ENCODE assay signal across 8 mouse cellular contexts in genomic region chr1:179960543-179960876, GRCm38 (mm10). TPM values are rescaled to one million over a fixed set of nuclear protein-coding genes. Genes with fewer than 3 reads are reported as not detected.
DNase-seq lines count a peak whose midpoint lies in the region; ATAC-seq and TF ChIP-seq lines count a peak whose summit lies in the region.

No protein-coding gene starts in this region.

- no peak for TF ChIP-seq POLR2A in heart, adult 2 months (IDR thresholded peaks at IDR 0.05; ENCODE audit: insufficient read depth, low read depth, low read length)
- no peak for TF ChIP-seq POLR2A in thymus, adult 2 months (IDR thresholded peaks at IDR 0.05; ENCODE audit: control insufficient read depth, extremely low read depth, insufficient read depth, low read length, poor library complexity)

- H3K27me3 ChIP-seq in heart, adult 2 months (ENCODE audit: control insufficient read depth, insufficient read depth, low read length), result no peaks in the 10 kb centered on the region
- peaks cover 9% of the 10 kb centered on the region for H3K27me3 ChIP-seq in thymus, adult 2 months (ENCODE audit: control insufficient read depth, insufficient read depth, low read length)
- H3K27me3 ChIP-seq in liver, embryonic 12.5 days (replicated peaks), result no peaks in the 10 kb centered on the region; the same call in 1 of the 2 replicates

- no peak for TF ChIP-seq CTCF in heart, adult 2 months (IDR thresholded peaks at IDR 0.05)
- no peak for TF ChIP-seq CTCF in thymus, adult 2 months (IDR thresholded peaks at IDR 0.05; ENCODE audit: borderline replicate concordance, control insufficient read depth, extremely low read depth, insufficient read depth, low read length, poor library complexity)

- peak overlapping the region; percentile 97 for H3K27ac ChIP-seq in heart, adult 2 months
- H3K27ac ChIP-seq in thymus, adult 2 months (ENCODE audit: control insufficient read depth, insufficient read depth, low read length), result no peak overlapping the region
- peak overlapping the region; percentile 96 for H3K27ac ChIP-seq in liver, embryonic 12.5 days

- no peak for TF ChIP-seq EP300 in heart, adult 2 months (IDR thresholded peaks at IDR 0.05; ENCODE audit: insufficient read depth, low read depth, low read length)

- intact Hi-C loops in heart, adult 2 months (cut with DNase I), result loop anchor here (2.0 kb wide), 1 partner anchor 98 kb away; no protein-coding TSS in a partner anchor

- peaks cover 1% of the 10 kb centered on the region for H3K79me2 ChIP-seq in heart, adult 2 months (replicated peaks; ENCODE audit: control insufficient read depth, insufficient read depth, low read length)

- H3K4me2 ChIP-seq in liver, embryonic 12.5 days, result peak overlapping the region; percentile 90

- no peak for ATAC-seq in liver, embryonic 12.5 days

- peak overlapping the region; percentile 84 for H3K4me3 ChIP-seq in heart, adult 2 months
- H3K4me3 ChIP-seq in thymus, adult 2 months (ENCODE audit: control insufficient read depth, insufficient read depth, low read length), result peak overlapping the region; percentile 56
- H3K4me3 ChIP-seq in liver, embryonic 12.5 days, result peak overlapping the region; percentile 91

- DNase-seq in heart, adult 2 months, result no peak
- no peak for DNase-seq in heart, adult 9 months (ENCODE audit: low spot score in 2 of 2)
- DNase-seq in thymus, adult 2 months, result no peak
- DNase-seq in thymus, postnatal 36 days, result no peak
- no peak for DNase-seq in ovary, postnatal 14 days (ENCODE audit: low spot score)
- DNase-seq in cerebellum, adult 11-12 months, result no peak
- DNase-seq in urinary bladder, postnatal 36 days (ENCODE audit: low spot score in 2 of 2), result no peak

- peaks cover 5% of the 10 kb centered on the region for H3K36me3 ChIP-seq in heart, adult 2 months (ENCODE audit: control insufficient read depth, insufficient read depth, low read length)
- no peaks in the 10 kb centered on the region for H3K36me3 ChIP-seq in thymus, adult 2 months (ENCODE audit: control insufficient read depth, insufficient read depth, low read length)
- H3K36me3 ChIP-seq in liver, embryonic 12.5 days, result no peaks in the 10 kb centered on the region

- H3K9me3 ChIP-seq in liver, embryonic 12.5 days (replicated peaks), result no peaks in the 10 kb centered on the region

- H3K4me1 ChIP-seq in heart, adult 2 months (ENCODE audit: control insufficient read depth, insufficient read depth, low read length), result peaks cover 5% of the 10 kb centered on the region
- H3K4me1 ChIP-seq in thymus, adult 2 months (replicated peaks; ENCODE audit: control insufficient read depth, insufficient read depth, low read length), result peaks cover 6% of the 10 kb centered on the region; the same call in 1 of the 2 replicates
- H3K4me1 ChIP-seq in liver, embryonic 12.5 days, result peaks cover 35% of the 10 kb centered on the region

- peak overlapping the region; percentile 90 for H3K9ac ChIP-seq in heart, adult 2 months (ENCODE audit: low read depth, low read length)
- peak overlapping the region; percentile 96 for H3K9ac ChIP-seq in liver, embryonic 12.5 days

- WGBS in heart, adult 2 months, result 0% methylated on average over 9 of the region's 9 CpGs
- WGBS in thymus, adult 2 months, result under 1% methylated on average over 9 of the region's 9 CpGs
- WGBS in liver, embryonic 12.5 days (ENCODE audit: insufficient replicate concordance), result 0% methylated on average over 9 of the region's 9 CpGs

RNA-seq across cellular contexts. Expression of gene Cdc42bpa, which starts 0.2 kb away (rescaled TPM):
- 10 to 100 TPM; 40.8 to 41.5 TPM for total RNA-seq in heart, adult 2 months (2021)
- 11.1 and 18.3 TPM in 2 replicates for polyA plus RNA-seq in heart, adult 2 months (2012; rRNA removed)
- 3.4 and 3.9 TPM in 2 replicates for polyA plus RNA-seq in thymus, adult 2 months (2012; rRNA removed)
- polyA plus RNA-seq in liver, embryonic 12.5 days (2016; fragmentation: Nextera tagmentation; extraction: Ambion mirVana), result 13.5 and 13.8 TPM in 2 replicates
